Mouse (Mus musculus) fibroblast of lung, adult 2 months (primary cell): ENCODE results near the gene Col25a1.
A peak's percentile ranks its signal among the peaks of the same experiment; 100 is the strongest.

ENCODE experiments used
- DNase-seq: peaks from one replicate; pipeline ENCODE4 v3.0.0-alpha.2; 2011; ENCODE audit warnings: low read depth

Gene Col25a1

DNA sequence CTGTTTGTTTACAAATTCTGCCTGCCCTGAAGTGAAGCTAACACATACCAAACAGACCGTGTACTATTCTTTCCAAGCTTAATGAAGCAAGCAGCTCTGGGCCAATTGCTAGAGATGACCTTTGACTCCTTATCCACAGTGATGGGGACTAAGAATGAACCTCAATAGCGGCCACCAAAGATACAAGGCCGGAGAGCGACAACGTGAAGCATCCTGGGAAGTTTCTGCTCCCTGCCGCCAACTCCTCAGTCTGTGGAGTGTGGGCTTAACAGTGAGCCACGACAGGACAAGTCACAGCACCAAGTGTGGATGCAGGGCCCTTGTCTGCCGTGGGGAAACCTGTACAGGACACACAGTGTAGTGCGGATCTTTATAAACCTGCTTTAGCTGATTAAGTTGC, 247.3 kb downstream of the Col25a1 start:
- DNase-seq = no peak

- DNase-seq = no peak
Measured at GRCm38 (mm10) chr3:130380299-130380845, 249.1 kb downstream of the Col25a1 start.

DNA sequence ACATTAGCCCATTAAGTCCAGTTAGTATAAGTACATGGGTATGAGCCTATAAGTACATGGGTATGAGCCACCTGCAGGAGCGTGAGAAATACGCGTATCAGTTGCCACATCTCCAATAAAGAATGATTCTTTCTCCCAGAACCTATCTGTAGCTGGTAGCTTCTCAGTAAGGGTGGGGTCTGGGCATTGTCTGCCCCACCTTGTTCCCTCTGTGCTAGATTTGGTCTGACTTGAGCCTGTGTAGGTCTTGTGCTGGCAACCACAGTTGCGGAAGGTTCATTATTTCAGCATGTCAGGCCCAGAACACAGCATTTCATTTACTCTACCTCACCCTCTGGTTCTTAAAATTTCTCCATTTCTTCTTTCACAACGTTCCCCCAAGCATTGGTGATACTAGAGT, 250.4 kb downstream of the Col25a1 start:
- no peak for DNase-seq

DNA sequence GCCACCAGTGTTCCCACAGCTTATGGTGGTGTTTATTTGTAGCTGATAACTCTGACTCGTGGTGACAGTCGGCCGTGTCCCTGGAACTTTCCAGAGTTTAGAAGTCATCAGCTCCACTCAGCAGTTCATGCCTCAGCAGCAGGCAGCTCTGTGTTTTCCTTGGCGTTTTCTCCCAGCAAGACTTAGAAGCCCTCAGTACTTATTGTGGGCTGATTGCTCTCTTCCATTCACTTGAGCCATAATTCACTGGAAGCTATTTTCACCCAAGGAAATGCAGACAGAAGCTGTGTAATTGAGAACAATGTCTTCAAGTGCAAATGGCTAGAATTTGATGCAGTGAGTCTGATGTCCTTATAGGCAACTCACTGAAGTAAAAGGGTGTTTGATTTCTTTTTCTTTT, 254.6 kb downstream of the Col25a1 start:
- no peak for DNase-seq

GRCm38 (mm10) chr3:130387156-130387555, 255.9 kb downstream of the Col25a1 start:
- no peak for DNase-seq

- DNase-seq = no peak
Measured at GRCm38 (mm10) chr3:130389261-130389975, 258.1 kb downstream of the Col25a1 start.

- DNase-seq = no peak
Measured at GRCm38 (mm10) chr3:130396636-130397035, 265.3 kb downstream of the Col25a1 start.

DNA sequence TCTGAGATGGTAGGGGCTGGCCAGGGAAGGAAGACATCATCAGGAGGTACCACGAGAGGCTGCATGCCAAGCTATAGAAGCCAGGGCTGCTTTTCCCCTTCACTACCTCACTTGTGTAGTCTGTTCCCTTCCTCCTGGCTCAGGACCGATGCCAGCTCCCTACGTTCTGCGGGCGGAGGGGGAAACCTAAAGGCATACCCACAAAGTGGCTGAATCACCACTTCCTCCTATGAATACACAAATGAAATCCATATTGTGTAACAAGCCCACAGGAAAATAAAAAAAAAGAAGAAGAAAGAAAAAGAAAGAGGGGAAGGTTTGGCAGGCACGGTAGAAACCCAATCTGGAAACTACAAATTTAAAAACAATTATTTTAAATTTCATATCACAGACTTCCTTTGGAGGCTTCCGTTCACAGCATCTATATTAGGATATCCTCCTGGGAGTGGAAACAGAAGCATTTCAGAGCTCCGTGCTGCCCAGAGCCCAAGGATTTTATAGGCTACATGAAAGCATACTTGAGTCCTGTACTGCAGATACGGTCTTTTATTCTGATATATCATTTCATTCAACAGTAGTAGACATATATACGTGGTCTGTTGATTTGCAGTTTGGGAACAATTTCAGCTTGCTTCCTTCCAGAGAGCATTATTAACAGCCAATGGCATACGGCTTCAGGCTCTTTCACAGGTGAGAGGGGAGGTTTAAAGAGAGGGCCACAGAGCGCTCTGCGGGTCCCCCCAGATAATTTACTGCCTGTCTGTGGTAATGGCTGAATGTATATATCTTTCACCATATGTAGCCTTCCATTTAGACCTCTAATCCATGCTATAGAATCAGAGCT, 269.6 kb downstream of the Col25a1 start:
- peak; percentile 18 for DNase-seq

DNA sequence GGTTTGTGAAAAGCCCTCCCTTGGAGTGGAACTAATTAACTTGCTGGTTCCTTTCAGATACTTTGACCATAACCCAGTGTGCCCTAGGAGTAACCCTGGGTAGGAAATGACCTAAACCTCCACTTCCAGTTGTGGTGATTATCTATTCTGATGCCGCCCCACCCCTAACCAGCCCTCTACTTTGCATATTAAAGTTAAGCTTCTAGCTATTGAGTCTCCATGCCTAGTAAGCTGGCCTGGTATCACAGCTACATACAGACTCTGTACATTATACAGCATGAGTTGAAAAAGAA, 270.2 kb downstream of the Col25a1 start:
- DNase-seq = no peak

- no peak for DNase-seq
Measured at GRCm38 (mm10) chr3:130404525-130405409, 273.5 kb downstream of the Col25a1 start.

DNA sequence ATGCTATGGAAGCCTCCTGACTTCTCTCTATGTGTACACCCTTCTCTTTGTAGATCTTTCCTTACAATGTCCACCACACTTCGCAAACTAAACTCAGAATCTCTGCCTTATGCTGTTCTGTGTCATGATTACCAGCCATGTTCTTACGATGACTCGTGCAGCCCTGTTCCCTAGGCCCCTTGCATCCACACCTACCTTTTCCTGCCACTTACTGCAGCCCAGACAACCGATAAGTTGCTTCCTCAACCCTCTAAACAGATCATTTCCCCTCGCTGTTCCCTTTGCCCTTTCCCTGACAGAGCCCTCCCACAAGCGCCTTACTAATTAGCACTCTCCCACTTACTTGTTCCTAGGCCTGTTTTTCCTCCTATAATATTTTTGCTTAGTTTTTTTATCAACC, 275.9 kb downstream of the Col25a1 start:
- no peak for DNase-seq

DNA sequence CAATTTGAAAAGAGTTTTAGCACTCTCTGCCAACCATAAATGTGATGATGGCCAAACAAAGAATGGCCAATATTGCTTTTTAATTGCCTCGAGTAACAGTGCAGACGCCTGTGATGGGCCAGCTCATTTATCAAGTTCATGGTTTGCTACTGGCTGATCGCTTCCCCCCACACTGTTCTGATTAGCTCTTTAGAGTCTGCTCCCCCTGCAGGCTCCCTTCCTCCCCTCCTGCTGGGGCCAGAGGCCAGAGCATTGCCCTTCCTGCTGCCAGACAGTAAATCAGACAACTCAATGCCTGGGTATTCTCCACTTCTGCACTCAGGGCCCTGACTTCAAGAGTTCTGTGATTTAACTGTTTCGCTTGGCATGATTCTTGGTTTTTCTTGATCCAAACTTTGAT, 281.9 kb downstream of the Col25a1 start:
- no peak for DNase-seq

GRCm38 (mm10) chr3:130418951-130419350, 287.6 kb downstream of the Col25a1 start:
- DNase-seq = no peak

GRCm38 (mm10) chr3:130428796-130429195, 297.5 kb downstream of the Col25a1 start:
- no peak for DNase-seq

DNA sequence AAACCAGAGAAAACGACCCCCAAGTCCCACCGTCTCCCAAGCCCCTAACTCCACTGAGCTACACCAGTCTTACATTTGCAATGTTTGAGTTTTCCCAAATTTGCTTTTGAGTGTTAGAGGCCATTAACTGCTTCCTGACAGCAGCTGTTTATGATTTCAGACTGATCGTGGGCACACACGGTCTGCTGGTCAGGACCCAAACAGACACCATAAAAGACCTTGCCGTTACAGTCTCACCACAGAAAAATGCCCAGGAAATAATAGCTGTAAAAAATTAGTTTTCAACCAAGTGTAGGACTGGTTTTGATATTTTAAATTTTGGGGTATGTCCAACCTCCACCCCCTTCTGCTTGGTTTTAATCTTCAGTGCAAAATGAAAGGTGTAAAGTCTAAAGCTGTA, 298.8 kb downstream of the Col25a1 start:
- DNase-seq = no peak

DNA sequence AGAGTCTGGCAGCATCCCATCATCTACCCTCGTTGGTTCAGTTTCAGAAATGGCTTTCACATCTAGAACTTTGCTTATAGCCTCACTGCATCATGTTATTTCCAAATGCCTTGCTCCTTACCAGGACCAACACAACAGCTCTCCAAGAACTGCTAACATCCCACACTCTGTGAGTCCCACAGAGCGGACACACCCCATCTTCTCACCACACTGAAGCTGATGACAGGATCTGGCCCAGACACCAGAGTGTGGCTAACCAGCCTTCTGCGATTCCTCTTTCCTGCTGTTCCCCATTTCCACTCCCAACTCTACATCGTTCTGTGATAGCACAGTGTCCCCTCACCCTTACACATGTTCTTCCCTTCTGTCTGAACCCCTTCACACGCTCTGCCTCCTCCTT, 301.5 kb downstream of the Col25a1 start:
- peak; percentile 72 for DNase-seq

GRCm38 (mm10) chr3:130436956-130437355, 305.7 kb downstream of the Col25a1 start:
- DNase-seq = no peak

DNA sequence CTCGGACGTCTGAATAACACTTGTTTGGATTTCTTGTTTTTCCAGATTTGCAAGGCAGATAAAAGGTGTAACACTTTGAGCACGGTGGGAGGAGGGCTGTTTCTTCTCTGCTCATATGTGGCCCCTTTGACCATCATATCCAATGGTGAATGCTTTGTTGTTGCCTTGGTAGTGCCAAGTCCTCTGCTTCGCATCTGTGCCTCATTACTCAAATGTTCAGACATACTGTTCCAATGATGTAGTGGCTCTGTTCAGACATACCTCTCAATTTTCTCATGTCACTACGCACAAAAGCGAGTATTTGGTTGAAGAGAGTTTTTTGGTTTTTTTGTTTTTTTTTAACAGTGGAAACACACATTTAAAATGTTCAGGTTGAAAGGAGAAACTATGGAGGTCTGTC, 308.5 kb downstream of the Col25a1 start:
- no peak for DNase-seq

- DNase-seq = peak; percentile 68
Measured at GRCm38 (mm10) chr3:130440689-130441088, 309.4 kb downstream of the Col25a1 start.

GRCm38 (mm10) chr3:130443842-130444627, 312.7 kb downstream of the Col25a1 start:
- no peak for DNase-seq

DNA sequence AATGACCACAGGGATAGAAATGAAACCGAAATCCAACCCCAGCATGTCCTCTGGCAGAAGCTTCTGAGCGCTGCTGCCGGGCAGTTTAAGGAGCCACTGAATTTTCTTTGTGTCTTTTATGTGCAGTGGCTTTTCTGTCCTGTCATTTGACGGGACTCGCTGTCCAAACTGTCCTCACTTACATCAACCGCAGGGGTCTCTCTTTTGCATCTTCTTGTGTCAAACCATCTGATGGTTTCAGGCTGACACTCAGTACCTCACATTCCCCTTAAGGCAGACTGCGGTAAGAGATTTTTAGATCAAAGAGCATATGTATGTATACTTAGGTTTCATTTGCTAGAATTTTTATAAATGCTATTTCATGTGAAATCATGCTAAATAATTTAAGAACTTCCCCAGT, 318.6 kb downstream of the Col25a1 start:
- DNase-seq = no peak

DNA sequence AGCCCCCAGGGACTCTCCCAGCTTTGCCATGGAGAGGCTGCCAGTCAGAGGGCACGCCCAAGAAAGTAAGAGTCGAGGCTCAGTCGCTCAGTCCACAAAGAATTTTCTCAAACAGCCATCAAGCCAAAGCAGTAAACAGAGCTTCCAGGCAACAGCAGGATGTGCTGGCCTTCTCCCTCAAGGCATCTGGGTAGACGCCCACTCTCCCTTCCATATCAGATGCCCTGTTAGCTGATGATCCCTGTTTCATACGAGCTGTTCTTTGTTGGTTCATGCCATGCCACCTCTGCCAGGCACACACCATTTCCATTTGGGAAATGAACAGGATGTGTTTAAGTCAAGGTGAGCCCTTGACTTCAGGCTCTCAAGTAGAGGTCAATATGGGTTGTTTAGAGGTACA, 334.1 kb downstream of the Col25a1 start:
- DNase-seq = no peak
